Mouse (Mus musculus): ENCODE measurements around the gene Sh3bp5l.

DNA sequence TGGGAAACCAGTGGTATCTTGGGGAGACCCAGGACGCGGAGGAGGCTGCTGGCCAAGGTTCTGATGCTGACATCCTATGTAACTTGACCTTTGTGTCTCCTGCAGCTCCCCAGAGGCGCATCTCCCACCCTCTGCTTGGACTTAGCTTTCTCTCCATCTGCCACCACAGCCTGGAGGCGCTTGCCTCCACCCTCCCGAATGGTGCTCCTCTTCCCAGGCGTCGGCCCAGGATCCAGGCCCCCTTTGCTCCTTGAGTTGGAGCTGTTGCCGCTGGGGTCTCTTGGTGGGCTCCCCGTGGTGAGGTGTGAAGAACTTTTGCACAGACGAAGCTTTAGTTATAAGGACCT lies 598 bp downstream of the Sh3bp5l start:
- no peak for TF ChIP-seq CTCF (IDR thresholded peaks at IDR 0.05; ENCODE audit: low read depth)
- no peak for TF ChIP-seq EP300 (IDR thresholded peaks at IDR 0.05; ENCODE audit: low read depth)

Data from liver, postnatal 0 days (tissue).